Mouse (Mus musculus) erythroblast, embryonic 14.5 days (primary cell): Measurements from ENCODE around the gene Wdr66. TPM values are rescaled to one million over a fixed set of nuclear protein-coding genes. Genes with fewer than 3 reads are reported as not detected.

Experiments used
- H3K27me3 ChIP-seq: 2 replicates; pipeline ENCODE4 v1.6.1; 2012; ENCODE audit warnings: inconsistent platforms; ENCODE audit not compliant: control insufficient read depth
- H3K36me3 ChIP-seq: 2 replicates; pipeline ENCODE4 v1.6.1; 2012; ENCODE audit warnings: mild to moderate bottlenecking, inconsistent platforms; ENCODE audit not compliant: control insufficient read depth
- H3K4me1 ChIP-seq: 2 replicates; pipeline ENCODE4 v1.6.1; 2012; ENCODE audit warnings: inconsistent platforms; ENCODE audit not compliant: control insufficient read depth
- H3K4me3 ChIP-seq: replicated peaks from 2 replicates; pipeline ENCODE3; 2012; ENCODE audit warnings: moderate library complexity, mild to moderate bottlenecking, inconsistent platforms
- H3K9me3 ChIP-seq: 2 replicates; pipeline ENCODE4 v1.6.1; 2012; ENCODE audit warnings: low read length, inconsistent platforms, mixed read lengths; ENCODE audit not compliant: control insufficient read depth
- GATA1 ChIP-seq: IDR thresholded peaks from 2 replicates; pipeline ENCODE4 v1.6.1; 2012; ENCODE audit warnings: low read length, inconsistent platforms, mixed read lengths
- TAL1 ChIP-seq: IDR thresholded peaks from 3 replicates; pipeline ENCODE4 v1.6.1; 2012; ENCODE audit warnings: low read length, inconsistent platforms, mixed read lengths
- polyA plus RNA-seq: library from polyadenylated mRNA; stranded (reverse); fragments of >175 nt; gene quantifications from 2 replicates; pipeline ENCODE4 v1.2.3, GENCODE M21; 2012

Gene Wdr66
- polyA plus RNA-seq, 1 experiment, result 0.02 TPM

DNA sequence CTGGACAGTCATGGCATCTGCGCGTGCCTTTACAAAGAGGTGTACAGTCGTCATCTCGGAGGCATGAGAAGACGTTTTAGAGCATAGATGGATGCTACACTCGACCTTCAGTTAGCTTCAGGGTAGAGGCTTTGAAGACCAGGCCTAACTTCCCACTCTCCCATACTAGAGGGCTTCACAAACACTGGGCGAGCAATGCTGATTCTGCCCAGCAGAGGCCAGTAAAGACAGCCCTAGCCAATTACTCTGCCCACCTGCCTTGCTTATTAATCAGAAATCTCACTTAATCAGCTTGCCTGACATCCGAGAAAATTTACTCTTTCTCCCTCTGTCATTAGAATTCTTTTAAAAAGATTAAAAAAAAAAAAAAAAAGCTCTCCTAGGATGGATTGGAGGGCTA lies 33.3 kb downstream of the Wdr66 start:
- Histone ChIP-seq H3K36me3 (no peaks in the 10 kb centered on the region), H3K4me3 (no peak overlapping the region), H3K27me3 (no peaks in the 10 kb centered on the region), H3K9me3 (0 out of 2 replicates have a peak, but pooled peaks cover 2% of the 10 kb centered on the region), H3K4me1 (no peaks in the 10 kb centered on the region)
- TF ChIP-seq TAL1, result no peak
- no peak for TF ChIP-seq GATA1

- H3K9me3 ChIP-seq, result 0 out of 2 replicates have a peak, but pooled peaks cover 2% of the 10 kb centered on the region
- no peak for TF ChIP-seq GATA1
- TF ChIP-seq TAL1, result no peak
- H3K4me1 ChIP-seq, result no peaks in the 10 kb centered on the region
- H3K4me3 ChIP-seq, result no peak overlapping the region
- H3K36me3 ChIP-seq, result no peaks in the 10 kb centered on the region
- no peaks in the 10 kb centered on the region for H3K27me3 ChIP-seq
These were observed 36.2 kb downstream of the Wdr66 start for GRCm38 (mm10) chr5:123288079-123288478.

GRCm38 (mm10) chr5:123294653-123295052 lies 42.8 kb downstream of the Wdr66 start:
- Histone ChIP-seq H3K4me1 (no peaks in the 10 kb centered on the region), H3K9me3 (no peaks in the 10 kb centered on the region), H3K4me3 (no peak overlapping the region), H3K27me3 (peaks cover 7% of the 10 kb centered on the region; the same call in 1 of the 2 replicates), H3K36me3 (no peaks in the 10 kb centered on the region)
- TF ChIP-seq TAL1 (no peak), GATA1 (no peak)

DNA sequence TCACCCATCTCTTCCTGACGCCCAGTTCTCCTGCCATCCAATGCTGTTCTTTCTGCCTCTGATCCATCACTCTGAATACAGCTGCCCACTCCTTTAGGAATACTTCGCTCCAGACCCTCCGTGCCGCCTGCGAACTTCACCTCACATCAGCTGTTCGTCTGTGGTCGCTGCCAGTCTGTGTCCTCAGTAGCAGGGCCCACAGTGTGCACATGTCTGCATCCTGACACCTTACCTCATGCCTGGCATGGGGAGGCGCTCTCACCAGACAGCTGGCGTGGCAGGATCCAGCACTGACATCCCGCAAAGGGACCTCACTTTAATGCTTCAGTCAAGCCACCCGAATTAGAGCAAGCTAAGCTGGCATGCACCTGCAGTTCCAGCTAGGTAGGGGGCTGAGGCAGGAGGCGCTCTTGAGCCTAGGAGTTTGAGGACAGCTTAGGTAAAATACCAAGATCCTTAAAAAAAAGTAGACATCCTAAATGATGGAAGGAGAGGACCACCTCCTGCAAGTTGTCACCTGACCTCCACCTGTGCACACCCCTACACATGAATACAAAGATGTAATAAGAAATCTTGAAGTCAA lies 44.4 kb downstream of the Wdr66 start:
- TF ChIP-seq GATA1 (no peak), TAL1 (no peak)
- Histone ChIP-seq H3K27me3 (peaks cover 7% of the 10 kb centered on the region; the same call in 1 of the 2 replicates), H3K4me3 (no peak overlapping the region), H3K36me3 (no peaks in the 10 kb centered on the region), H3K4me1 (no peaks in the 10 kb centered on the region), H3K9me3 (no peaks in the 10 kb centered on the region)

DNA sequence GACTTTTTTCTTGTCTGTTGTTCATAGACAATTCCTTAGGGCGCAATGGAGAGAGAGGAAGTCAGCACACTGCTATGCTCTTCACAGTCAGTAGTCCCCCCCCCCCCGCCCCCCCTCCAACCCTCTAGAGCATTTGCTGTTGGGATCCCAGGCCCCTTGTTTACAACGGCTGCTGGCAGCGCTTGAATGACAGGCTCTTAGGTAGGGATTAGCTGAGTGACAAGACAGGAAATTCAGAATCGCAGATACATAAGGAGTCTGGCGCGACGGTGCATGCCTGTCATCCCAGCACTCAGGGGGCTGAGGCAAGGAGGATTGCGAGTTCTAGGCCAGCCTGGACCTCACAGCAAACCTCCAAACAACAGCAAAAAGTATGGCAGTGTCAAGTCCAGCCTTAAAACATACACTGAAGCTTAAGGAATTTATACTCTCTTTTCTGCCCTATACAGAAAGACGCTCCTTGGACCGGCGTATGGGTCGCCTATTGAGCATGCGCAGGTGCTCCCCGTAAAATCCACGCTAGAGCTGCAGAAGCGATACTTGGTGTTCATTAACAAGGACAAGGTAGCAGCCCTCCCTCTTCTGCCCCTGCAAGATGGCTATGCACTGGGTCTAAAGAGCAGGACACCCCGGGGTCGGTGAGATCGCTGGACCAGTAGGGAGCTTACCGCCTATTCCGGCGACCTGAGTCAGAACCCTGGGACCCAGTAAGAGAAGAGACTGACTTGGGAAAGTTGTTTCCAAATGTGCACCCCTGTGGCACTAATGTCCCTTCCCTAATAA lies 45.3 kb downstream of the Wdr66 start:
- Histone ChIP-seq H3K4me1 (no peaks in the 10 kb centered on the region), H3K4me3 (no peak overlapping the region), H3K36me3 (no peaks in the 10 kb centered on the region), H3K9me3 (no peaks in the 10 kb centered on the region), H3K27me3 (peaks cover 7% of the 10 kb centered on the region; the same call in 1 of the 2 replicates)
- TF ChIP-seq GATA1 (no peak), TAL1 (no peak)

- no peak overlapping the region for H3K4me3 ChIP-seq
- H3K4me1 ChIP-seq, result no peaks in the 10 kb centered on the region
- no peaks in the 10 kb centered on the region for H3K9me3 ChIP-seq
- H3K36me3 ChIP-seq, result no peaks in the 10 kb centered on the region
- TF ChIP-seq TAL1 (no peak), GATA1 (no peak)
- H3K27me3 ChIP-seq, result peaks cover 7% of the 10 kb centered on the region; the same call in 1 of the 2 replicates
These were observed 45.9 kb downstream of the Wdr66 start for GRCm38 (mm10) chr5:123297830-123298229.

DNA sequence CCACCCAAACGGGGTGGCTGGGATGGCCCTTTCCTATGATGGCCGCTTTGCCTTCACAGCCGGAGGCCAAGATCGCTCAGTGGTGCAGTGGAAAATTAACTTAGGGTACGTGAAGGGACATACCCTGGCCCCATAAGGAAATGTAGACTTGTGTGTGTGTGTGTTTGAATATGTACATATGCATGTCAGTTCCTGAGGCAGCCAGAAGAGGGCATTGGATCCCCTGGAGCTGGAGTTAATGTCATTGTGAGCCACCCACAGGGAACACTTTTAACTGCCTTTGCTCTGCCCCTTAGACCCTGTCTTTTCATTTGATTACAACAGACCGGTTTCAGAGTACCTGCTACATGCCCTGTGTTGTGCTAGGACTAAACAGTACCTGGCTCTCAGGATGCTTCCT lies 46.6 kb downstream of the Wdr66 start:
- peaks cover 7% of the 10 kb centered on the region; the same call in 1 of the 2 replicates for H3K27me3 ChIP-seq

DNA sequence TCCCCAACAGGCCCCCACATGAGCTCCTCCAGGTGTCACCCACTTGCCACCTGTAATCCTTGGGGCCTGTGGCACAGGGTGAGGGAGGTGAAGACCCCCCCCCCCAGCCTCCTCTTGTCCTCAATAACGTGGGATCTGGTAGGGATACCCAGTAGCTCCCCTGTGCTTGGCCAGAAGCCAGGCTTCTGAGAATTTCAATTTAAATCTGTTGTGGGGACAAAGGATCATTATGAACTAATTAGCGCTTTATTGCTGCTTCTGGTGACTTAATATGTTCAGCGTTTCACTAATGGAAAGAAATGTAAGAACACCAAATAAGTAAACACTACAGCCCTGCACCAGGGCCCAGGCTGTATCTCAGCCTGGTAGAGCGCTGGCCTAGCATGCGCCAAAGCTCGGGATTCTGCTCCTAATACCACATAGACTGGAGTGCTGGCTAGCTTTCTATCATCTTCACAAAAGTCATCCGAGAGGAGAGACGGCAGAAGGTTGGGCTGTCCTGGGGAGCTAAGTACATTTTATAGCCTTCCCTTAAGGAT lies 48.7 kb downstream of the Wdr66 start:
- Histone ChIP-seq H3K4me1 (no peaks in the 10 kb centered on the region), H3K9me3 (no peaks in the 10 kb centered on the region), H3K27me3 (peaks cover 7% of the 10 kb centered on the region; the same call in 1 of the 2 replicates), H3K4me3 (no peak overlapping the region), H3K36me3 (no peaks in the 10 kb centered on the region)
- TF ChIP-seq TAL1, result no peak
- TF ChIP-seq GATA1, result no peak

More for the DNA sequence above, 46.6 kb downstream of the Wdr66 start:
- H3K4me3 ChIP-seq, result no peak overlapping the region
- no peaks in the 10 kb centered on the region for H3K9me3 ChIP-seq
- TF ChIP-seq TAL1, result no peak
- no peak for TF ChIP-seq GATA1
- H3K4me1 ChIP-seq, result no peaks in the 10 kb centered on the region
- no peaks in the 10 kb centered on the region for H3K36me3 ChIP-seq

GRCm38 (mm10) chr5:123301780-123302521 lies 50.0 kb downstream of the Wdr66 start:
- Histone ChIP-seq H3K9me3 (no peaks in the 10 kb centered on the region), H3K4me1 (no peaks in the 10 kb centered on the region), H3K4me3 (no peak overlapping the region), H3K36me3 (no peaks in the 10 kb centered on the region), H3K27me3 (peaks cover 4% of the 10 kb centered on the region; the same call in 1 of the 2 replicates)
- TF ChIP-seq GATA1, result no peak
- no peak for TF ChIP-seq TAL1
